11 mouse cellular contexts compared by ENCODE assay signal in the genomic region with DNA sequence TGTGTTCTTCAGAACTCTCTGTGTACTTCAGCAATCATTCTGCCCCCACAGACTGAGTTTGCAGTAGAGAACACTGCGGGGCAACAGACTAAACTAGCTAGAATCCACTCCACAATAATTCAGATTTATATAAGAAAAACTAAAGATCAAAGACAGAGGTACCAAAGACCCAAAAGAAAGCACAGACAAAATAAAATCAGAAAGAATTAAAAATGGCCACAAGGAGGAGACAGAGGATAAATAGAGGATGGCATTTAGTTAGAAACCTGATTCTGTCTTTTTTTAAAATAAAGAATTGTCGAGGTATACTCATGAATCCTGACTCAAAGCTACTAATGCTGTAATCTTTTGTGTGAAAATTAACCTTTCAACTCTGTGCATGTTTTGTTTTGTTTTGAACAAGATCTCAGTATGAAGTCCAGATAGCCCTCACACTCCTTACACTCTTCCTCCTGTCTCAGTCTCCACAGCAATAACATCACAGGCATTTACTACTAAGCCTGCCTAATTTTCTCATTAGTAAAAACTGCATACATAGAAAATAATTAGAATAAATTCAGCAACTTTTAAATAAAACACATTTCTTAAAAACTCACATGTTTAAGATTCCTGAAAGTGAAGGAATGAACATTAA. TPM values are rescaled to one million over a fixed set of nuclear protein-coding genes. Genes with fewer than 3 reads are reported as not detected.
DNase-seq lines count a peak whose midpoint lies in the region; ATAC-seq and TF ChIP-seq lines count a peak whose summit lies in the region.
"Had no signal": no experiment of that assay in that cellular context is flagged by ENCODE, and none has a peak within 500 bp of the region (broad histone marks: within the 10 kb centered on the region; RNA-seq: fewer than 3 reads in every experiment).

No protein-coding gene starts in this region.

- H3K9ac ChIP-seq in forebrain, embryonic 12.5 days: no peak overlapping the region
- H3K9ac ChIP-seq in forebrain, embryonic 13.5 days: no peak overlapping the region
- H3K9ac ChIP-seq in limb, embryonic 14.5 days (ENCODE audit: low read depth, low read length, severe bottlenecking): no peak overlapping the region

- TF ChIP-seq POLR2A in limb, embryonic 14.5 days (IDR thresholded peaks at IDR 0.05; ENCODE audit: borderline replicate concordance, extremely low read depth, insufficient read depth, insufficient read length): no peak

- no peaks in the 10 kb centered on the region for H3K4me1 ChIP-seq in forebrain, embryonic 12.5 days
- H3K4me1 ChIP-seq in forebrain, embryonic 13.5 days: no peaks in the 10 kb centered on the region
- H3K4me1 ChIP-seq in limb, embryonic 14.5 days (ENCODE audit: control insufficient read depth, insufficient read depth, low read length): no peaks in the 10 kb centered on the region
- no peaks in the 10 kb centered on the region for H3K4me1 ChIP-seq in limb, embryonic 10.5 days

- no peak overlapping the region for H3K4me3 ChIP-seq in forebrain, embryonic 12.5 days (replicated peaks)
- no peak overlapping the region for H3K4me3 ChIP-seq in forebrain, embryonic 13.5 days
- H3K4me3 ChIP-seq in limb, embryonic 14.5 days (replicated peaks; ENCODE audit: low read length): no peak overlapping the region
- no peak overlapping the region for H3K4me3 ChIP-seq in limb, embryonic 10.5 days
- H3K4me3 ChIP-seq: myocyte had no signal

- peak; percentile 51 for DNase-seq in limb, embryonic 14.5 days (ENCODE audit: low spot score)
- DNase-seq in limb, embryonic 10.5 days (ENCODE audit: low spot score): no peak
- DNase-seq in Patski (ENCODE audit: low read depth, low spot score): no peak
- peak; percentile 16 for DNase-seq in naive thymus-derived CD4-positive, alpha-beta T cell, adult 2 months (ENCODE audit: low read depth)
- no peak for DNase-seq in urinary bladder, postnatal 4 days (ENCODE audit: low spot score in 2 of 2)
- no peak for DNase-seq in right cerebral cortex, adult 18-20 months
- DNase-seq: heart, postnatal 36 days had no signal

- POLR2A ChIA-PET in Patski (lab: Charles Lee): no interaction called here

- in situ Hi-C loops in Patski (cut with MboI; ENCODE audit: low pct_unique_long_range_greater_than_20kb): loop anchor here (5.0 to 10.0 kb wide), 2 partner anchors 132 to 159 kb away; no protein-coding TSS in a partner anchor

- H3K4me2 ChIP-seq in forebrain, embryonic 12.5 days: no peak overlapping the region
- H3K4me2 ChIP-seq in forebrain, embryonic 13.5 days: no peak overlapping the region
- no peak overlapping the region for H3K4me2 ChIP-seq in limb, embryonic 14.5 days (replicated peaks; ENCODE audit: low read depth, low read length, severe bottlenecking)

- H3K36me3 ChIP-seq in forebrain, embryonic 12.5 days (replicated peaks): no peaks in the 10 kb centered on the region
- H3K36me3 ChIP-seq in forebrain, embryonic 13.5 days (ENCODE audit: poor library complexity, severe bottlenecking): no peaks in the 10 kb centered on the region
- H3K36me3 ChIP-seq in limb, embryonic 14.5 days (ENCODE audit: control insufficient read depth, insufficient read depth, low read length): no peaks in the 10 kb centered on the region
- H3K36me3 ChIP-seq in limb, embryonic 10.5 days: no peaks in the 10 kb centered on the region

- CTCF ChIA-PET in Patski (lab: Charles Lee): interaction anchor here (1.2 to 1.6 kb wide), 3 partner anchors 30 to 167 kb away, joined by 5 to 7 read pairs (median 7); no protein-coding TSS in a partner anchor

- peak; percentile 49; the same call in 1 of the 2 replicates for ATAC-seq in forebrain, embryonic 12.5 days (ENCODE audit: low FRiP score)
- ATAC-seq in forebrain, embryonic 13.5 days: no peak; the same call in 1 of the 2 replicates
- no peak for ATAC-seq in limb, embryonic 14.5 days (ENCODE audit: low FRiP score, low read depth)
- no peak for ATAC-seq in Patski

- WGBS in forebrain, embryonic 12.5 days: 32% methylated on average over 2 of the region's 2 CpGs
- 23% methylated on average over 2 of the region's 2 CpGs for WGBS in forebrain, embryonic 13.5 days
- WGBS in limb, embryonic 14.5 days: 28% methylated on average over 2 of the region's 2 CpGs
- 42% methylated on average over 2 of the region's 2 CpGs for WGBS in limb, embryonic 10.5 days

- no peak overlapping the region for H3K27ac ChIP-seq in forebrain, embryonic 12.5 days
- no peak overlapping the region for H3K27ac ChIP-seq in forebrain, embryonic 13.5 days
- H3K27ac ChIP-seq in limb, embryonic 14.5 days (replicated peaks; ENCODE audit: low read depth, low read length): no peak overlapping the region
- H3K27ac ChIP-seq in limb, embryonic 10.5 days: no peak overlapping the region

- H3K9me3 ChIP-seq in forebrain, embryonic 12.5 days: no peaks in the 10 kb centered on the region
- no peaks in the 10 kb centered on the region for H3K9me3 ChIP-seq in forebrain, embryonic 13.5 days (replicated peaks)
- no peaks in the 10 kb centered on the region for H3K9me3 ChIP-seq in limb, embryonic 14.5 days (ENCODE audit: control insufficient read depth, low read length)
- H3K9me3 ChIP-seq in limb, embryonic 10.5 days (replicated peaks): no peaks in the 10 kb centered on the region

- peak; percentile 69 for TF ChIP-seq CTCF in Patski (IDR thresholded peaks at IDR 0.05)

- H3K27me3 ChIP-seq in forebrain, embryonic 12.5 days: no peaks in the 10 kb centered on the region
- H3K27me3 ChIP-seq in forebrain, embryonic 13.5 days: no peaks in the 10 kb centered on the region
- H3K27me3 ChIP-seq in limb, embryonic 14.5 days (ENCODE audit: control insufficient read depth, insufficient read depth, low read length): no peaks in the 10 kb centered on the region
- H3K27me3 ChIP-seq in limb, embryonic 10.5 days (ENCODE audit: low read depth, poor library complexity, severe bottlenecking): no peaks in the 10 kb centered on the region
- peaks cover 56% of the 10 kb centered on the region for H3K27me3 ChIP-seq in Patski

RNA-seq across cellular contexts. Expression of a gene that starts 3.9 kb away (rescaled TPM):
- polyA plus RNA-seq in forebrain, embryonic 12.5 days (2016; fragmentation: Nextera tagmentation; extraction: Ambion mirVana): 5.8 and 7.1 TPM in 2 replicates
- 3.6 and 4.8 TPM in 2 replicates for polyA plus RNA-seq in forebrain, embryonic 13.5 days (2015; fragmentation: Nextera tagmentation; extraction: Ambion mirVana)
- polyA plus RNA-seq in limb, embryonic 14.5 days (2012; rRNA removed): 0.59 and 0.78 TPM in 2 replicates
- 1.2 and 1.3 TPM in 2 replicates for polyA plus RNA-seq in limb, embryonic 14.5 days (2014; fragmentation: Nextera tagmentation; extraction: Ambion mirVana)
- 9.2 and 12.0 TPM in 2 replicates for polyA plus RNA-seq in limb, embryonic 10.5 days (2016; fragmentation: Nextera tagmentation; extraction: Ambion mirVana)
- polyA plus RNA-seq in Patski (2021): not detected
- polyA plus RNA-seq: myocyte had no signal

RNA-seq across cellular contexts. Expression of a gene that starts 7.5 kb away (rescaled TPM):
- polyA plus RNA-seq in forebrain, embryonic 12.5 days (2016; fragmentation: Nextera tagmentation; extraction: Ambion mirVana): not detected in 2 replicates
- 0.12 TPM in 1 of 2 replicates, not detected in the other for polyA plus RNA-seq in forebrain, embryonic 13.5 days (2015; fragmentation: Nextera tagmentation; extraction: Ambion mirVana)
- polyA plus RNA-seq in limb, embryonic 14.5 days (2012; rRNA removed): 0.06 and 0.14 TPM in 2 replicates
- not detected in 2 replicates for polyA plus RNA-seq in limb, embryonic 14.5 days (2014; fragmentation: Nextera tagmentation; extraction: Ambion mirVana)
- polyA plus RNA-seq in limb, embryonic 10.5 days (2016; fragmentation: Nextera tagmentation; extraction: Ambion mirVana): not detected in 2 replicates
- not detected for polyA plus RNA-seq in Patski (2021)
- polyA plus RNA-seq: myocyte; stomach, embryonic 14.5 days had no signal

RNA-seq across cellular contexts. Expression of a gene that starts 15.5 kb away (rescaled TPM):
- polyA plus RNA-seq in forebrain, embryonic 12.5 days (2016; fragmentation: Nextera tagmentation; extraction: Ambion mirVana): 0.19 and 0.23 TPM in 2 replicates
- 0.05 and 0.15 TPM in 2 replicates for polyA plus RNA-seq in forebrain, embryonic 13.5 days (2015; fragmentation: Nextera tagmentation; extraction: Ambion mirVana)
- 0.08 and 0.13 TPM in 2 replicates for polyA plus RNA-seq in limb, embryonic 14.5 days (2012; rRNA removed)
- polyA plus RNA-seq in limb, embryonic 14.5 days (2014; fragmentation: Nextera tagmentation; extraction: Ambion mirVana): 0.07 and 0.19 TPM in 2 replicates
- polyA plus RNA-seq in limb, embryonic 10.5 days (2016; fragmentation: Nextera tagmentation; extraction: Ambion mirVana): 0.20 and 0.21 TPM in 2 replicates
- not detected for polyA plus RNA-seq in Patski (2021)
- polyA plus RNA-seq: myocyte had no signal

RNA-seq across cellular contexts. Expression of a gene that starts 50.7 kb away (rescaled TPM):
- polyA plus RNA-seq in forebrain, embryonic 12.5 days (2016; fragmentation: Nextera tagmentation; extraction: Ambion mirVana): 0.18 and 0.31 TPM in 2 replicates
- polyA plus RNA-seq in forebrain, embryonic 13.5 days (2015; fragmentation: Nextera tagmentation; extraction: Ambion mirVana): 0.06 and 0.13 TPM in 2 replicates
- polyA plus RNA-seq in limb, embryonic 14.5 days (2012; rRNA removed): 0.69 and 1.1 TPM in 2 replicates
- polyA plus RNA-seq in limb, embryonic 14.5 days (2014; fragmentation: Nextera tagmentation; extraction: Ambion mirVana): 1.5 and 1.9 TPM in 2 replicates
- polyA plus RNA-seq in limb, embryonic 10.5 days (2016; fragmentation: Nextera tagmentation; extraction: Ambion mirVana): 0.11 and 0.51 TPM in 2 replicates
- polyA plus RNA-seq in Patski (2021): 0.04 TPM
- polyA plus RNA-seq: myocyte had no signal

RNA-seq across cellular contexts. Expression of a gene that starts 58.6 kb away (rescaled TPM):
- 1.2 TPM in 2 replicates for polyA plus RNA-seq in forebrain, embryonic 12.5 days (2016; fragmentation: Nextera tagmentation; extraction: Ambion mirVana)
- polyA plus RNA-seq in forebrain, embryonic 13.5 days (2015; fragmentation: Nextera tagmentation; extraction: Ambion mirVana): 0.89 and 1.1 TPM in 2 replicates
- polyA plus RNA-seq in limb, embryonic 14.5 days (2012; rRNA removed): 0.97 and 1.3 TPM in 2 replicates
- 2.5 and 3.1 TPM in 2 replicates for polyA plus RNA-seq in limb, embryonic 14.5 days (2014; fragmentation: Nextera tagmentation; extraction: Ambion mirVana)
- 0.84 and 1.4 TPM in 2 replicates for polyA plus RNA-seq in limb, embryonic 10.5 days (2016; fragmentation: Nextera tagmentation; extraction: Ambion mirVana)
- polyA plus RNA-seq in Patski (2021): not detected

Comparison
In these comparisons a context has a peak if more than half of its experiments do, and no peak if none do; other contexts are left out.
1. DNase-seq: peak in limb, embryonic 14.5 days (single experiment) and naive thymus-derived CD4-positive, alpha-beta T cell, adult 2 months (single experiment); none in limb, embryonic 10.5 days (single experiment), Patski (single experiment), urinary bladder, postnatal 4 days (0 of 2) and right cerebral cortex, adult 18-20 months (single experiment).